Mouse (Mus musculus): ENCODE data around the gene Nav1.

GRCm38 (mm10) chr1:135634791-135635190, 27.7 kb upstream of the Nav1 start:
- no peak for TF ChIP-seq CTCF (IDR thresholded peaks at IDR 0.05; ENCODE audit: low read depth, low read length)
- no peak for TF ChIP-seq POLR2A (IDR thresholded peaks at IDR 0.05; ENCODE audit: insufficient read depth, low read length)
- peak; percentile 60; the same call in 1 of the 2 replicates for TF ChIP-seq EP300 (IDR thresholded peaks at IDR 0.05; ENCODE audit: insufficient read depth, low read depth, low read length)
